Mouse (Mus musculus): ENCODE measurements around the gene Zfy2.

Zfy2 gene

DNA sequence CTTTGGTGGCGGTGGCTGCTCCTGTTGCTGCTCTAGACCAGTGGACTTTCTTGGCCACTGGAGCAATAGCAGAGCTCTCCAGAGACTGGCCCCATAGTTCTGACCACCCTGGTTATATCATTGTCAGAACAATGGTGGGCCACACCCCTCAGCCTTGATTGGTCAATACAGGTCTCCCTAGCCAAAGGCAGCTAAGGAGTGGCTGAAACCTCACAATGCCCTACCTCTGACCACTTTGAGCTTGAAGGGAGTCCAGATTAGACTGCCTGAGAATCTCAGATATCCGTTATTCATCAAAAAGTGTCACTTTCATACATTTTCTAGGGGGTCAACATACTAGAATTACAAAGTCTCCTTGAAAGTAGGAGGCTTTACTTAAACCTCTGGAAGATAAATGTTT lies at the start of gene Zfy2:
Gene Zfy2 (minus strand): TSS at position 101 of the 400 bp plus-strand sequence.
- DNase-seq = no peak

Measured in kidney, postnatal 36 days (tissue).